Mouse (Mus musculus) lung, embryonic 16.5 days (tissue): ENCODE results near the gene Cblc. TPM values are rescaled to one million over a fixed set of nuclear protein-coding genes. Genes with fewer than 3 reads are reported as not detected.

Source experiments
- ATAC-seq: fragments of 200-750 bp; cut with Nextera tagmentation; 2 replicates; pipeline ENCODE4 v1.8.0; 2017; ENCODE audit warnings: low read depth, mild to moderate bottlenecking, moderate library complexity
- H3K27ac ChIP-seq: fragments of 300-500 bp; sonication (generic); 2 replicates; pipeline ENCODE4 v1.5.1; 2014; ENCODE audit warnings: mild to moderate bottlenecking, control low read depth, low read length
- H3K27me3 ChIP-seq: fragments of 300-500 bp; sonication (generic); 2 replicates; pipeline ENCODE4 v1.6.1; 2014; ENCODE audit warnings: low read depth, low read length, mixed read lengths; ENCODE audit not compliant: control insufficient read depth, insufficient read depth
- H3K36me3 ChIP-seq: fragments of 300-500 bp; sonication (generic); 2 replicates; pipeline ENCODE4 v1.6.1; 2014; ENCODE audit warnings: low read length; ENCODE audit not compliant: control insufficient read depth, insufficient read depth
- H3K4me1 ChIP-seq: fragments of 300-500 bp; sonication (generic); replicated peaks from 2 replicates; pipeline ENCODE4 v1.6.1; 2014; ENCODE audit warnings: low read length, mixed read lengths; ENCODE audit not compliant: control insufficient read depth, insufficient read depth
- H3K4me2 ChIP-seq: fragments of 300-500 bp; sonication (generic); 2 replicates; pipeline ENCODE4 v1.6.1; 2014; ENCODE audit warnings: low read depth, low read length, control low read depth
- H3K4me3 ChIP-seq: fragments of 300-500 bp; sonication (generic); 2 replicates; pipeline ENCODE4 v1.5.1; 2014; ENCODE audit warnings: mild to moderate bottlenecking, low read length, control low read depth
- H3K9ac ChIP-seq: fragments of 300-500 bp; sonication (generic); 2 replicates; pipeline ENCODE4 v1.6.1; 2014; ENCODE audit warnings: low read length, control low read depth
- H3K9me3 ChIP-seq: fragments of 300-500 bp; sonication (generic); 2 replicates; pipeline ENCODE4 v1.6.1; 2016; ENCODE audit warnings: low read length; ENCODE audit not compliant: control insufficient read depth
- WGBS: fragments of 180-500 bp; shearing (Covaris S2); extraction: QIAGEN DNeasy Blood & Tissue Kit; methylation state at CpG from one replicate; pipeline ENCODE4 v1.1.7; 2014; 5-methylcytosine and 5-hydroxymethylcytosine counted together
- polyA plus RNA-seq: library from polyadenylated mRNA; unstranded; fragments of >200 nt; fragmentation: Nextera tagmentation; extraction: Ambion mirVana; gene quantifications from 2 replicates; pipeline ENCODE4 v1.2.1, GENCODE M21; 2015

Gene Cblc
- polyA plus RNA-seq, 1 experiment from 2014 or later: 17.8 TPM

DNA sequence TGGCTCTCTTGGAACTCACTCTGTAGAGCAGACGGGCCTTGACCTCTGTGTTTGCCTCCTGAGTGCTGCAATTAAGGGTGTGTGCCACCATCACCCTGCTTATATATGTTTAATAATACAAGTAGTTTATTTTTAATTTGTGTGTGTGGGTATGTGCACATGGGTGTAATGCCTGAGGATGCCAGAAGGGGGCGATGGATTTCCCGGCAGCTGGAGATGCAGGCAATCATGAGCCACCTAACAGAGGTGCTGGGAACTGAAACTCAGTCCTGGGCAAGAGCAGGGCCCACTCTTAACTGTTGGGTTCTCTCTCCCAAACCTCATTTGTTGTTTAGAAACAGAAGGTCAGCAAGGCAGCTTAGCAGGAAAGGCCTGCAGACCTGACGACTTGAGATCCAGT lies 16.7 kb downstream of the Cblc start:
- Histone ChIP-seq H3K9me3 (no peaks in the 10 kb centered on the region; the same call in 1 of the 2 replicates), H3K9ac (no peak overlapping the region), H3K27me3 (no peaks in the 10 kb centered on the region), H3K4me1 (peaks cover 4% of the 10 kb centered on the region; the same call in 1 of the 2 replicates), H3K4me2 (no peak overlapping the region), H3K4me3 (no peak overlapping the region), H3K36me3 (no peaks in the 10 kb centered on the region), H3K27ac (no peak overlapping the region)
- no peak for ATAC-seq
- 74% methylated on average over 4 of the region's 4 CpGs for WGBS

DNA sequence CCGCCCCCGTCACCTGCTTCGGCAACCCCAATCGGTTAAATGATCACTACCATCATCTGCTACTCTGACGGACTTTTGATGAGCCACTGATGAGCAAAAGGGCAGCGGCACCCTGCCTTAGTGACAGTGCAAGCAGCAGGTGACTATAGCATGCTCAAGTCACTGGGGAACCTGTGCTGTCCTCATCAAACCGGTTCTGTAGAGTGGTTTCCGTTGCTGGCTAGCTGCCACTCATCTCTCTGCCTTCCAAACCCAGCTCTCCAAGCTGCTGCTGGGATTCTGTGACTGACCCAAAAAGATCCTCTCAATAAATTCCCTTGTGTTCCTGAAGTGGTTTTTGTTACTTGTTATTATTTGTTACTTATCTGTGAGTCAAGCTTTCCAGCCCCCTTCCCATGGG lies 18.0 kb downstream of the Cblc start:
- no peak overlapping the region for H3K4me2 ChIP-seq
- H3K4me3 ChIP-seq: no peak overlapping the region
- H3K4me1 ChIP-seq: peaks cover 4% of the 10 kb centered on the region; the same call in 1 of the 2 replicates
- no peaks in the 10 kb centered on the region for H3K27me3 ChIP-seq
- WGBS: 61% methylated on average over 8 of the region's 8 CpGs
- H3K9ac ChIP-seq: no peak overlapping the region
- H3K27ac ChIP-seq: peak overlapping the region; percentile 58
- H3K9me3 ChIP-seq: no peaks in the 10 kb centered on the region; the same call in 1 of the 2 replicates
- no peaks in the 10 kb centered on the region for H3K36me3 ChIP-seq
- peak; percentile 72; the same call in 1 of the 2 replicates for ATAC-seq

DNA sequence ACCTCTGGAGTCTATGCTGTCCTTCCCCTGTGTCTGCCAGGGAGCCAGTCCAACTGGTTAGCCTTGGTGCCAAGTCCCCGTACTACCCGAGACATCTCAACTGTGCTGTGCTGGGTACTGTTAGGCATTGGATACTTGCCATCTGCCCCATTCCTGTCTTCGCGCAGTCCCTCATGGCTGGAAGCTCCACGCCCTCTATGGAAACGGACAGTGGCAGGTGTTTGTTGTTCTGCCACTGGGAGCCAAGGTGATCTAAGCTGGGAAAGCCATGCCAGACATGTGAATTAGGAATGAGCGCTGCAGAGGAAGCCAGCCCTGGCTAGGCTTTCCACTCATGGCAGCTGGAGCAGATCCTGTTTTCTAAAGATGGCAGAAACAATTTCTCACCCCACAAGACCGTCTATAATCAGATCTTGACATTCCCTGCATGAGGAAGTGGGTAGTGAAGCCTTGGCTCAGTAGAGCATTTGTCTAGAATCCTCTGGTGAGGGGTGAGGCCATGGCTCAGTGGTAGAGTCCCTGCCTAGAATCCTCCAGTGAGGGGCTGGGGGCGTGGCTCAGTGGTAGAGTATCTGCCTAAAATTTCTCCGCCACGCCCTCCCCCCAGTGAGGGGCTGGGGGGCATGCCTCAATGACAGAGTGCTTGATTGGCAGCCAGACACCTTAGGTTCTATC lies 19.4 kb downstream of the Cblc start:
- H3K4me3 ChIP-seq: no peak overlapping the region
- H3K27ac ChIP-seq: no peak overlapping the region
- no peak overlapping the region for H3K9ac ChIP-seq
- H3K4me2 ChIP-seq: no peak overlapping the region
- H3K27me3 ChIP-seq: no peaks in the 10 kb centered on the region
- H3K9me3 ChIP-seq: no peaks in the 10 kb centered on the region; the same call in 1 of the 2 replicates
- H3K36me3 ChIP-seq: no peaks in the 10 kb centered on the region
- WGBS: 70% methylated on average over 11 of the region's 11 CpGs
- 0 out of 2 replicates have a peak, but pooled peaks have one; percentile 12 for ATAC-seq
- peaks cover 4% of the 10 kb centered on the region for H3K4me1 ChIP-seq

DNA sequence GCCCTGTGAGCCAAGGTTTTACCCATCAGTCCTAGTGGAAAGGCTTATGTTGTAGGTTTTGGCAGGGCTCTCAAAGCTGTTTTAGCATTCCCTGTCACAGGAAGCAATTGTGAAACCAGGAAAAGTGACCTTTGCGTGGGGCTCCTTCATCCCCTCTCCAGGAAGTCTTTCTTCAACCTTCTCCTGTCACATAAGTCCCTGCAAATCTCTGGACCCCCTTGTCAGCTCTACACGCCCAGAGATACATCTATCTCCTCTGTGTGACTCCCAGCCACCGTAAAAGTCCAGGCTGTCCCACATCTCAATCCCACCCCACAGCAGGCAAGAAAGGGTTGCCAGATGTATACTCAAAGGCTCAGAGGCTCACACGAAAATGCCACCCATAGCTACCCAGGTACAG lies 24.9 kb downstream of the Cblc start:
- peaks cover 34% of the 10 kb centered on the region for H3K4me1 ChIP-seq

DNA sequence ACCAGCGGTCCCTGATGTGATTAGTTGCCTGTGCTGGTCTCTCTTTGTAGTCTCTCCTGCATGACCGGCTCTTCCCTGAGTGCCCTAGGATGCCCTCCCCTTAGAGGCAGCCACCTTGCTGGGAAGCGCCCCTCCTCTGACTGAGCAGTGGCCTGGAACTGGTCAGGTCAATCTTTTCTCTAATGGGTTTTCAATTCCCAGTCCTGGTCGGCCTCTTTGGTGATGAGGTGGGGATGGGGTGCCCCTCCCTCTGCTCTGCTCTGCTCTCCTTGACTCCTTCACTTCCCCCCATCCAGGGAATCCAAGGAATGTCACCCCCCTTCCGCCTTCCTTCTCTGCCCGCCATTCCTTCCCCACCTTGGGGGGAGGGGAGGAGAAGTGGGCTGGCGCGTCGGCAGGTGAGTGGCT lies 25.6 kb downstream of the Cblc start, which contains the start of gene Bcam:
Gene Bcam, minus strand, starts transcription at position 33 of the 408 bp plus-strand sequence.
- peak within 1 kb of the TSS; percentile 82 for H3K4me2 ChIP-seq
- H3K4me1 ChIP-seq: peaks cover 34% of the 10 kb centered on the region
- H3K36me3 ChIP-seq: peaks cover 3% of the 10 kb centered on the region
- H3K27me3 ChIP-seq: no peaks in the 10 kb centered on the region; the same call in 1 of the 2 replicates
- H3K9ac ChIP-seq: peak within 1 kb of the TSS; percentile 92
- WGBS: 2% methylated on average over 9 of the region's 9 CpGs
- H3K4me3 ChIP-seq: peak within 1 kb of the TSS; percentile 71
- H3K27ac ChIP-seq: peak within 1 kb of the TSS; percentile 89
- peak; percentile 61 for ATAC-seq
- H3K9me3 ChIP-seq: no peaks in the 10 kb centered on the region

More for the DNA sequence above, 24.9 kb downstream of the Cblc start:
- H3K36me3 ChIP-seq: no peaks in the 10 kb centered on the region; the same call in 1 of the 2 replicates
- H3K27ac ChIP-seq: peak overlapping the region; percentile 89
- WGBS: 34% methylated on average over 4 of the region's 4 CpGs
- no peaks in the 10 kb centered on the region; the same call in 1 of the 2 replicates for H3K27me3 ChIP-seq
- H3K4me2 ChIP-seq: peak overlapping the region; percentile 82
- peak overlapping the region; percentile 92 for H3K9ac ChIP-seq
- H3K4me3 ChIP-seq: no peak overlapping the region
- ATAC-seq: no peak
- H3K9me3 ChIP-seq: no peaks in the 10 kb centered on the region

DNA sequence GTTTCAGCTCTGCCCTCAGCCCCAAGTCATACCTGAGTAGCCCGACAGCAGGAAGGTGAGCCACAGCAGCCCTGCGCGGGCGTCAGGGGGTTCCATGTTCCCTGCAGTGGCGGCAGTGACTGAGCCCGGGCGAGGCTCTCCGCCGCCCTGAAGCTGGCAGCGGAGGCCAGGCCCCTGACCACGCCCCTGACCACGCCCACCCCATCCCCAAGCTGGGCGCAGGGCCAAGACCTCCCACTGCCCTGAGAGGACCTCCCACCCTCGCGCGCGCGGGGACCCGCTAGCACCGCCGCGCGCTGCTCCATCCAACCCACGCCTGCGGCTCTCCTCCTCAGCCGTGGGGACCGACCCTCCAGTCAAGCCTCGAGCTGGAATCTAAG lies 26.2 kb downstream of the Cblc start:
- Histone ChIP-seq H3K9ac (peak overlapping the region; percentile 92), H3K27me3 (no peaks in the 10 kb centered on the region; the same call in 1 of the 2 replicates), H3K36me3 (peaks cover 6% of the 10 kb centered on the region), H3K4me3 (peak overlapping the region; percentile 71), H3K4me1 (peaks cover 34% of the 10 kb centered on the region), H3K9me3 (no peaks in the 10 kb centered on the region), H3K4me2 (peak overlapping the region; percentile 82), H3K27ac (peak overlapping the region; percentile 89)
- WGBS: under 1% methylated on average over 26 of the region's 28 CpGs
- peak; percentile 88 for ATAC-seq

DNA sequence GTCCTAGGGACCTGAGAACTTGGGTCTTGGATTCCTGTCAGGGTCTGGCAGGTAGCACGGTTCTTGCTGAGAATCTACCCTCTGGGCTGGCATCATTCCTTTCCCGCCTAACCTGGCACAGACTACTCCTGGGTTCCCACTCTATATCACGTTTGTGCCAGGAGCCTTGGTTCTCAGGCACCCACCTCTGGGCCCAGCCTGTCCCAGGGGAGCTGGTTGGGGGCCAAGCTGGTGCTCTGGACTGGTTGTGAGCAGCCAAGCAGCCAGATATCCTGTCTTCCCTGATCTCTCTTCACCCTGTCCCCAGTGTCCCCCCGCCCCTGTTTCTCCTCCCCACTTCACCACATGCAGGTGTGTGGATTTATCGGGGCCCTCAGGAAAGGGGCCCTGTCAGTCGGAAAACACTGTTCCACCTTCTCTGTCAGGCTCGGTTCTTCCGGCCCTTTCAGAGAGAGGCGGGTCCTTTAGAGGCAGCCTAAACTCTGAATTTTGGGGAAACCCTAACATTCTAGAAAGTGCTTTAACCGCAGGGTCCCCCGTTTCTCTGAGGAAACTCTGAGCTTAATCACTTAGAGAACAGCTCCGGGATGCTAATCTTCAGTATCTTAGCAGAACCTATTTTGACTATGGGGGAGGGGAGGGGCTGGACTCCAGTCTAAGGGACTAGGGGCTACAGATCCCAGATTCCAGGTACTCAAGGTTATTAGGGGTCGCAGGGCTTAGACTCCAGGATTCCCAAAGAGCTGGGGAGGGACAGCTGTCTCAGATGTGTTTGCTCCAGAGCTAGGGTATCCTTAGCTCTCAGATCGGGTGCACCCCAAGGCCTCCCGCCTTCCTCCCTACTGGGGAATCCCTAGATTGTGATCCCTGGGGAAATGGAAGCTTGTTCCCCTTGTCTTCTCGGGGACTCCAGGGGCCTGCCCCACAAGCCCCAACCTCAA lies 26.9 kb downstream of the Cblc start:
- Histone ChIP-seq H3K9ac (peak overlapping the region; percentile 92), H3K4me2 (peak overlapping the region; percentile 82), H3K4me3 (peak overlapping the region; percentile 71), H3K4me1 (peaks cover 34% of the 10 kb centered on the region), H3K27ac (peak overlapping the region; percentile 89), H3K27me3 (no peaks in the 10 kb centered on the region; the same call in 1 of the 2 replicates), H3K9me3 (no peaks in the 10 kb centered on the region), H3K36me3 (peaks cover 10% of the 10 kb centered on the region)
- 7% methylated on average over 16 of the region's 16 CpGs for WGBS
- ATAC-seq: peak; percentile 26; the same call in 1 of the 2 replicates

DNA sequence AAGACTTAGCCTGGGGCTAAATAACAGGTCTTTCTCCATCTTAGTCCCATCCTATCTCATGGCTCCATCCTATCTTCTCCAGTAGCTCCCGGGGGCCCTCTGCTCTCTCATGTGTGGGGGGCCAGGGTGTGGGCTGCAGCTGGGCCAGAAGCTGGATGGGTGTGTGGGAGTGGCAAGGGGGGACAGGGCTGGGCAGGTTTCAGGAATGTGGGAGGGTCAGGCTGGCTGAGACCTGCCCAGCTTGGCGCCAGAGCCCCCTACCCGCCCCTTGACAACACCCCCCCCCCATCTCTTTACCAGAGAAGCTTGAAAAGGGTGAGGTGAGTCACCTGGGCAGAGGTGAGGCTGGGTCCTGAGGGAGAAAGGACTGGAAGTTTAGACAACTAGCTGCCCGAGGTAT lies 27.6 kb downstream of the Cblc start:
- Histone ChIP-seq H3K36me3 (peaks cover 16% of the 10 kb centered on the region), H3K27me3 (no peaks in the 10 kb centered on the region; the same call in 1 of the 2 replicates), H3K4me3 (peak overlapping the region; percentile 71), H3K27ac (peak overlapping the region; percentile 89), H3K9me3 (no peaks in the 10 kb centered on the region), H3K4me2 (peak overlapping the region; percentile 82), H3K4me1 (peaks cover 34% of the 10 kb centered on the region), H3K9ac (peak overlapping the region; percentile 92)
- WGBS: 22% methylated on average over 4 of the region's 4 CpGs
- ATAC-seq: peak; percentile 44
